Mouse (Mus musculus) c-Kit-positive CD71-positive TER-119-negative erythroid progenitor cells, embryonic 14.5 days (primary cell): ENCODE results near the gene Krtap14.

Source experiments
- DNase-seq: peaks from one replicate; pipeline ENCODE4 v3.0.0-alpha.2; 2013; ENCODE audit warnings: low read depth

Krtap14 gene

GRCm38 (mm10) chr16:88826095-88826652 is at the start of gene Krtap14:
Gene Krtap14, minus strand, starts transcription at chr16:88826145.
- no peak for DNase-seq

- DNase-seq = no peak
Observed at GRCm38 (mm10) chr16:88874169-88874568, 48.2 kb upstream of the Krtap14 start, which contains the start of gene Krtap19-2. Gene Krtap19-2, minus strand, starts transcription at chr16:88874269.

- no peak for DNase-seq
Observed at GRCm38 (mm10) chr16:88869311-88869710, 43.4 kb upstream of the Krtap14 start, which contains the start of gene Krtap19-1. Gene Krtap19-1, minus strand, starts transcription at chr16:88869411.

GRCm38 (mm10) chr16:88864887-88865407 is 39.0 kb upstream of the Krtap14 start:
- no peak for DNase-seq

GRCm38 (mm10) chr16:88851450-88851849 is 25.5 kb upstream of the Krtap14 start:
- no peak for DNase-seq

GRCm38 (mm10) chr16:88848558-88848957 is 22.6 kb upstream of the Krtap14 start:
- DNase-seq = no peak

- DNase-seq = no peak
Observed at GRCm38 (mm10) chr16:88847363-88847762, 21.4 kb upstream of the Krtap14 start.

- DNase-seq = no peak
Observed at GRCm38 (mm10) chr16:88826978-88827377, 1.0 kb upstream of the Krtap14 start.

GRCm38 (mm10) chr16:88823736-88824135 is 2.2 kb downstream of the Krtap14 start:
- DNase-seq = no peak

- no peak for DNase-seq
Observed at GRCm38 (mm10) chr16:88820066-88820465, 5.9 kb downstream of the Krtap14 start, which contains the start of gene Krtap15. Gene Krtap15, plus strand, starts transcription at chr16:88820215.

- DNase-seq = no peak
Observed at GRCm38 (mm10) chr16:88811827-88812226, 14.1 kb downstream of the Krtap14 start, which contains the start of gene Gm20741. Gene Gm20741, minus strand, starts transcription at chr16:88812220.

- DNase-seq = no peak
Observed at GRCm38 (mm10) chr16:88786786-88787185, 39.2 kb downstream of the Krtap14 start.

GRCm38 (mm10) chr16:88777596-88777995 is 48.3 kb downstream of the Krtap14 start, which contains the start of gene Gm5965:
Gene Gm5965, plus strand, starts transcription at chr16:88777896.
- no peak for DNase-seq

- no peak for DNase-seq
Observed at GRCm38 (mm10) chr16:88774106-88774505, 51.8 kb downstream of the Krtap14 start, which contains the start of gene 2310057N15Rik. Gene 2310057N15Rik, minus strand, starts transcription at chr16:88774206.
